Mouse (Mus musculus): ENCODE measurements at regions not wholly inside any gene's neighbourhood (a gene's known extent, or its start where the extent isn't known, plus 50 kb on each side); places are given as distances from the start of the nearest gene placed in this dataset.

- DNase-seq (ENCODE audit: low spot score) = no peak
Observed at GRCm38 (mm10) chr1:81747025-81747424, 485.9 kb upstream of the Gm9747 start.

- no peak for DNase-seq (ENCODE audit: low spot score)
Observed at GRCm38 (mm10) chr1:81754067-81754466, 478.8 kb upstream of the Gm9747 start.

- DNase-seq (ENCODE audit: low spot score) = no peak
Observed at GRCm38 (mm10) chr1:81755281-81755680, 477.6 kb upstream of the Gm9747 start.

- no peak for DNase-seq (ENCODE audit: low spot score)
Observed at GRCm38 (mm10) chr1:81755694-81756093, 477.2 kb upstream of the Gm9747 start.

- no peak for DNase-seq (ENCODE audit: low spot score)
Observed at GRCm38 (mm10) chr1:81759919-81760318, 473.0 kb upstream of the Gm9747 start.

DNA sequence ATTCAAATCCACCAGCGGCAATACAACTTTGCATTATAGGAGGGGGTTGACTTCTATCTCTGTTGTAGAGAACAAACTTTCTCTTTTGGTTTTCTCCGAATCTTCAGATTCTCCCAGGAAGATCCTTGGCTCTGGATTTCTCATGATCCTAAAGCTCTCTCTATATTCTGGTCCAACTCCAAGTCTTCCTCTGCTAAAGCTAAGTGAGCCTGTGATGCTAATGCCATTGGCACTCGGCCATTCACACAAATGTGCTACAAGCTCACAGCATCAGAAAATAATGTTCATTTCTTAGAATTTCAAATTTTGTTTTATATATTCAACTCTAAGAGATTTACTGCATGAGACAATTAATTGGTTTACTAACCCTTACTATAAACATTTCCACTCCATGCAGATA lies 461.2 kb upstream of the Gm9747 start:
- peak; percentile 0 for DNase-seq (ENCODE audit: low spot score)

GRCm38 (mm10) chr1:81780583-81780982 lies 452.3 kb upstream of the Gm9747 start:
- DNase-seq (ENCODE audit: low spot score) = no peak

DNA sequence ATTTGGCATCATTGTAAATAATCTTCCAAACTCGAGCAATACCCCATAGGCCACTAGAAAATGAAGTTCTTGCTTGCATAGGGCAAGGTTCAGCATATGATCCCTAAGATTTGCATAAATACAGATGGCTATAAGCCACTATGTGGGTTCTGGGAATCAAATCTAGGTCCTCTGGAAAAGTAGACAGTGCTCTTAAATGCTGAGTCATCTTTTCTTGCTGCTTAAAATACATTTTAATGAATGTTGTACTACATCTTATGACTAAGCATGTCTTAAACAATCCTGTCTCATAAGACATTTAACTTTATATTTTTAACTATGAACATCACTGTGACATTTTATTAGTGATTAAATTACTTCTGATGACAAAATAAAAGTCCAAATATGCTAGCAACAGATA lies 448.6 kb upstream of the Gm9747 start:
- DNase-seq (ENCODE audit: low spot score) = no peak

DNA sequence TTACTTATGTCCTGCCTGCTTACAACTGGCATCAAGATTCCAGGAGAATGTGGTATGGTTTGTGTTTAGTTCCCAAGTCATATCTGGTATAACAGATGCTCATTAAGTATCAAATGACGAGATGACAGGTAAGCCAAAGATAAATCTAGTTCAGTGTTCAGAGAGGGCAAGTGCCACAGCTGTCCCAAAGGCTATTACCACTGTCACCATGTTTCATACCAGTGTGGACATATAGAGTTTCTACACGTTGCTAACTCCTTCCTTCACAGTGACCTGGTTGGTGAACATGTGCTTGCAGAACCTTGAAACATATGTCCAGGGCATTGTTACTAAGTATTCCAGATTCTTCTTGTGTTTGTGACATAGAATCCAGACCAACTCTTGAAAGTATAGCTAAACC lies 438.1 kb upstream of the Gm9747 start:
- DNase-seq (ENCODE audit: low spot score) = no peak

DNA sequence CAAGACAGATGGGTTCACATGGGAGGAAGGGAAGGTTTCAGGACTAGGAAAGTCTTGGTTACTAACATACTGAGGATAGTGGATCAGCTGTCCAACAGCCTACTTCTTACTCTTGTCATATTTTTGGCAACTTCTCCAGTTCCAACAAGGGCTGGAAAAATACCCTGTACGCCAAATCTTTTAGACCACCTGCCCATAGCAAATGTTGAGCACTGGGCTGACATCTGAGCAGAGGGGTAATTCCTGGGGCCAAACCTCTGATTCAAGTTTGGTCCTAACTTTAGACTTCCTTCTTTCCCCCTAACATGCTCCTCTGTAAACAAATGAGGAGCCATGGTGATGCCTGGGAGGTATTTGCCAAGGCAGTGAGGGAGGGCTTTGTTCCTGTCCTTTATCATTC lies 437.5 kb upstream of the Gm9747 start:
- no peak for DNase-seq (ENCODE audit: low spot score)

- DNase-seq (ENCODE audit: low spot score) = no peak
Observed at GRCm38 (mm10) chr1:81811591-81811990, 421.3 kb upstream of the Gm9747 start.

DNA sequence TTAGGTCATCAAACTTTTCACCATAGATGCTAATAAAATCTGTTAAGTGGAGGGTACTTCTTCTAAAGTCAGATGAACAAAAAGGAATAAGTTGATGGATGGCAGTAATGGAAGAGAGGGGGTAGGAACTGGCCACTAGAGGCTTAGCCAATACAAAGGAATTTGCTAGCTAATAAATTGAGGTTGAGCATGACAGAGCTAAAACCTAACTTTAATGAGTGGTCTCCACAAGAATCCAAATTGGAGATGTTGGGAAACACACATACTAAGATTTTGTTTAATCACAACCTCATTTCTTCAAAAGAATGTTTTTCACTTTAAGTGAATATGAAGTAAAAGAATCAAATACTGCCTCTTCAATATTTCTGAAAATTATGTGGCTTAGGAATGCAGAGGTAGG lies 414.0 kb upstream of the Gm9747 start:
- no peak for DNase-seq (ENCODE audit: low spot score)

GRCm38 (mm10) chr1:81841966-81842365 lies 390.9 kb upstream of the Gm9747 start:
- DNase-seq (ENCODE audit: low spot score) = no peak

GRCm38 (mm10) chr1:81850462-81851144 lies 382.3 kb upstream of the Gm9747 start:
- no peak for DNase-seq (ENCODE audit: low spot score)

DNA sequence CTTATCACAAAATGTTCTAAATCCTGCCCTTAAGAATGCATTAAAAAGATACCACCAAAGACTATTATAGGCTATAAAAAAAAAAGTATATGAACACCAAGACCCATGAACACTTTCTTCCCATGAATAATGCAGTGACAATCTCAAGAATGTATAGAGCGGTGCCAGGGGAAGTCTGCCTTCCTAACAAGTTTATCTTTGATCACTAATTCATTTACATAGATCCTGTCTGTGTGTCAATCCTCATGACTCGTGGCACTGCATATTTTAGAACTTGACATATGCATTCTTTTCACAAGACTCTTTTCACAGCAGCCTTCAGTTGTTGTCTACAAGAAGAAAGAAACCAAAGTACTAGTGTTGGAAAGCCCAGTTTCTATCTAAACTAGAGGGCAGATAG lies 373.4 kb upstream of the Gm9747 start:
- DNase-seq (ENCODE audit: low spot score) = no peak

DNA sequence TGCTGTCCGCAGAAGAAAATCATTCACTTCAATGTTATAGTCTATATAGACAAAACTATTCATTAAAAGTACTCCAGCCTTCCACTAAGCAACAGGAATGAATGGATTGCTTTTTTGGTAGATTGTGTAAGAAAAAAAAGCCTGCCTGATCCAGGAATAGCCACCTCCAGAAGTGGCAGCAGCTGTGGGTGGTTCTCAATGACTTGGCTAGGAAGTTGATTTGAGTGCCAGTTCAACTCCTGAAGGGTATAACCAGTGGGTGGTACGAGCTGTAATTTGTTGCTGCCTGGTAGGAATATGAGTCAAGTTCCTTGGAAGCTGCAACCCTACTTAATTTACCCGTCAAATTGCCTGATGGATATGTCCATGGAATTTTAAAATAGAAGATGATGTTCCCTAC lies 368.3 kb upstream of the Gm9747 start:
- DNase-seq (ENCODE audit: low spot score) = peak; percentile 56

DNA sequence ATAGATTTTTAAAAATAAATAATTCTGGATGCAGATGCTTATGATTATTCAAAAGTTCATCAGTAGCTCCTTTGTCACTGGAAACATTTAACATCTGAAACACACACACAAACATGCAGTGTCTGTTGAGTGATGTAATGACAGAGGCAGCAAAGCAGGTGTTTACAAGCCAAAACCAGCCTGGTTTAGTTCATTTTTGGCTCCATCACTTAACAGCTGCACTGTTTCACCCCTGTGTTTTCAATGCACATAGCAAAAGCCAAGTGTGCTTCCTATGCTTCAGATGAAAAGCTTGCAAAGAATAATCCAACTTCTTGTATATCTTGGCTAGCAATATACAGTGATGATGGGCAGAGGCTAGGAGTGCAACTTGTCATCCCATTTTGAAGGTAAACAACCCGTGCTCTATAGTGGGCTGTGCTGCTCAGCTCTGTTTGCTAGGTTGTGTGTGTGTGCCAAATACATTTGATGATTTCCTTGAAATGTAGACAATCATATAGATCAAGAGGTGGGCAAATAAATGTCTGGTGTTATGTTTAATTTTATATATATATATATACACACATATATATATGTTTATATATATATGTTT lies 345.9 kb upstream of the Gm9747 start:
- DNase-seq (ENCODE audit: low spot score) = no peak

DNA sequence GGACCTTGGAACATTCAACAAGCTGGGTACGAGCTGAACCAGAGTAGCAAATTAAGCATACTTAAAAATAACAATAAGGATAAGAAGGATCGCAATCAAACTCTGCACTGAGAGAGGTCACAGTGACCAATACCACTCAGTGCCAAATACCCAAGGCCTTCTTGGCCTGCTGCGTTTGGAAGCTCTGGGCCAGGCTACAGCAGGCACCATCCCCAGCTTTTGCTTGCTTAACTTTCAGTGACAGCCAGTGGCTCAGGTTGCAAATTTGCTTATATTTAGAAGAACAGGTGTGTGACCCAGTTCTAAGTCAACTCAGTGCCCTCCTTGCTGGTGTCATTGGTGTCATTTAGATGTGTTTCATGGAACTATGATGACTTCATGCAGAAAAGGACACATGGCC lies 335.7 kb upstream of the Gm9747 start:
- DNase-seq (ENCODE audit: low spot score) = no peak

DNA sequence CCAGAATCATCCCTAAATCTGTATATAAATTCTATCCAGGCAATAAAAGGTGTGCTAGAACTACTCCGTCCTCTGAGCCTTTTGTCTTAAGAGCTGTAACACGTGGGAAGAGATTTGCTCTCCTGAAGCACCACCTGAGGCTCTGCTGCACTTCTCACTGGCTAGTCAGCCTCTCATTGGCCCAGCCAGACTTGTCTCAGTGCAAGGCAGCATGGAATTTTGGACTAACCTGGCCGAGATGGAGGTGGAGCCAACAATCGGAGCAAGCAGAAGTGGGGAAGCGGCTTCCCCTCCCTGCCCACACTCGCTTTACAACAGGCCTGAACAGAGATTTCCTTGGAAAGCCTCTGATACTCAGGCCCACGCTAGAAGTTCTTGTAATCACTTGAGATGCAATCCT lies 332.1 kb upstream of the Gm9747 start:
- no peak for DNase-seq (ENCODE audit: low spot score)

GRCm38 (mm10) chr1:81904056-81904455 lies 328.9 kb upstream of the Gm9747 start:
- DNase-seq (ENCODE audit: low spot score) = no peak

GRCm38 (mm10) chr1:81912607-81913006 lies 320.3 kb upstream of the Gm9747 start:
- no peak for DNase-seq (ENCODE audit: low spot score)

- no peak for DNase-seq (ENCODE audit: low spot score)
Observed at GRCm38 (mm10) chr1:81913561-81913964, 319.3 kb upstream of the Gm9747 start.

GRCm38 (mm10) chr1:81916840-81917239 lies 316.1 kb upstream of the Gm9747 start:
- no peak for DNase-seq (ENCODE audit: low spot score)

- DNase-seq (ENCODE audit: low spot score) = no peak
Observed at GRCm38 (mm10) chr1:81927721-81928120, 305.2 kb upstream of the Gm9747 start.
